Mouse (Mus musculus) heart, adult 8-10 months (tissue): Measurements from ENCODE around the gene C1qtnf3. TPM values are rescaled to one million over a fixed set of nuclear protein-coding genes. Genes with fewer than 3 reads are reported as not detected.

Experiments
- total RNA-seq, 4 experiments: library from RNA; stranded (reverse); gene quantifications; 2 replicates each; pipeline ENCODE4 v1.2.4; 2022

Gene C1qtnf3
- total RNA-seq, 4 experiments from 2014 or later, result not detected

Other genes starting within 250 kb of the C1qtnf3 start
- gene Rai14, start 237.7 kb upstream of the C1qtnf3 start, total RNA-seq, result 1 to 10 TPM; 3.3 to 4.1 (median 3.6) TPM
- gene Amacr, start 29.4 kb downstream of the C1qtnf3 start, total RNA-seq, result 10 to 100 TPM; 34.2 to 38.2 (median 36.0) TPM
- not detected for gene Slc45a2, start 48.4 kb downstream of the C1qtnf3 start, total RNA-seq
- gene Rxfp3, start 85.7 kb downstream of the C1qtnf3 start, total RNA-seq, result under 1 TPM in 1 of 4 experiments, not detected in 3; 0.09 TPM
- 1 to 10 TPM; 1.1 to 1.4 (median 1.2) TPM for gene Adamts12, start 112.5 kb downstream of the C1qtnf3 start, total RNA-seq